Mouse (Mus musculus) megakaryocyte, embryonic 14.5 days (primary cell): ENCODE measurements at regions not wholly inside any gene's neighbourhood (a gene's known extent, or its start where the extent isn't known, plus 50 kb on each side); places are given as distances from the start of the nearest gene placed in this dataset.

Experiments
- FLI1 ChIP-seq: IDR thresholded peaks from 2 replicates; pipeline ENCODE4 v1.6.1; 2012; ENCODE audit warnings: low read length, inconsistent platforms, mixed read lengths
- GATA1 ChIP-seq: IDR thresholded peaks from 3 replicates; pipeline ENCODE4 v1.6.1; 2012; ENCODE audit warnings: mixed read lengths, low read length, inconsistent platforms, borderline replicate concordance

GRCm38 (mm10) chr6:101003901-101004300 lies 170.5 kb downstream of the Ppp4r2 start:
- TF ChIP-seq GATA1 (no peak), FLI1 (no peak)
